Mouse (Mus musculus): ENCODE data around the gene Slain1.

DNA sequence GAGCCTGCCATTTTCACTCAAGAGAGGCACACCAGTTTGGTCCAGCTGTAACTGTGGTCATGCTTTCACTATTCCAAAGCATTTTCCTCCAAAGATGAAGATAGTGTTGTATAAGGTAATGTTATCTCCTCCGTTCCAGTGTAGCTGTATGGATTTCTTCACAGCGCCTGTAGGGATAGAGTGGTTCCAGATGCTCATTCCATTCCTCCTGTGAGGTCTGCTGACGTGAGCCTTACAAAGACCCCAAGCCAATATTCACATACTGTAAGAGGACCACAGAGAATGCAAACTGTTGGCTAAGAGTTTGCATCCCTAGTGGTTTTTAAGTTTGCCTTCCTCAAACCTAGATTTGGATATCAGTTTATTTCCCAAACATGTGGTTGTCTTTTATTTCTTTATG lies 45.6 kb downstream of the Slain1 start:
- TF ChIP-seq POLR2A (IDR thresholded peaks at IDR 0.05; ENCODE audit: insufficient read depth, low read length): no peak
- TF ChIP-seq CTCF (IDR thresholded peaks at IDR 0.05; ENCODE audit: low read depth, low read length): no peak
